Mouse (Mus musculus): ENCODE data around the gene Ndufs7.
A peak's percentile ranks its signal among the peaks of the same experiment; 100 is the strongest.

Ndufs7 gene

DNA sequence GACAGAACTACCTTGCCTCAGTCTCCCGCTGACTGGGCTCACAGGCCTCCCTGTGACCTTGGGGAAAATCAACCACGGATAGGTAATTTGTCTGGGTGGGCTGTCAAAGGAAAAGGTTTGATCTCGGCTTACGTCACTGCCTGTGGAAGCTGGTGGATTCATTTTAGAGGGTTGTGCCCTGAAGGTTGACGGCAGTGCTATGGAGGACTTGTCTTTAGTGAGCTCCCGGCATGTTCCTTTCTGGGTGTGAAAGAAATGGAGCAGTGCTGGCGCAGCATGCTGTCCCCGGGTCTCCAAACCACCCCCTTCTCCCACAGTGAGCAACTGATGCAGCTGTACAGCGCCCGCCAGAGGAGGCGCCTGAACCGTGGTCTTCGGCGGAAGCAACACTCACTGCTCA lies 44.4 kb downstream of the Ndufs7 start:
- DNase-seq (ENCODE audit: low read depth, low spot score), result peak; percentile 30

DNA sequence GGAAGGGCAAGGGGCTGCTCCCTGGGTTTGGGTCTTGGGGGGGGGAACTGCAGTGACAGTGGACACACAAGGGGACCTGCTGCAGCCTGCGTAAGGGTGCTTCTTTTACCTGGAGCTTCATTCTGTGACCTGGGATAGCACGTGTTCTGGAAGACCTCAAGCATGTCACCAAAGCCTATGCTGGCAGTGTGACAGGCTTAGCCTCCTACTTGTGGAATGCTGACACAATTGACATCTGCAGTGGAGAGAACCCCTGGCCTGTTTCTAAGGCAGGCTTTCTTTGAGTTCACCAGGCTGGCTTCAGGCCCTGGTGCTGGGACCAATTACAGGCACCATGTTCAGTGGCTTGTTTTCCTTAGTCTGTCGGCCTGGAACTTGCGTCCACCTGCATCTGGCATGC lies 45.4 kb downstream of the Ndufs7 start:
- DNase-seq (ENCODE audit: low read depth, low spot score), result no peak

DNA sequence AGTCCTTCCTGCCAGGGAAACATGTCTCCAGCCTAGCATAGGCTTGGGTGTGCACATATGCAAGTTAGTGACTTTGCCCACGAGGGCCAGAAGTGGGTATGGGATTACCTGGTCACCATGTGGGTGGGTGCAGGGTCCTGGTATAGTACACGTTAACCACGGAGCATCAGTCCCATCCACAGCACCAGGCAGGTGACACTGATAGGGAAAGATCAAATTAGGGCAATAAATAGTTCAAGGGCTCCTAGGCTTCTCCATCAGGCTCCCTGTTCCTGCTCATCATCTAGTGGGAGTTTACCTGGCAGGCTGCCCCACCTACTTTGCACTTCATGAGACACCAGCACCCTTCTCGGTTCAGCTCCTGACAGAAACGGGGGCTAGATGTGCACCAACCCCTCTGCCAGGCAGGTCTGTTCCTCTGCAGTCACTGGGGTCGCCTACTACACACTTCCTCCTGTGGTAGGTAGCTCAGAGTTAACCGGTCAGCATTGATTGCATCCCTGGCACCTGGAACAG lies 45.9 kb downstream of the Ndufs7 start:
- no peak for DNase-seq (ENCODE audit: low read depth, low spot score)

DNA sequence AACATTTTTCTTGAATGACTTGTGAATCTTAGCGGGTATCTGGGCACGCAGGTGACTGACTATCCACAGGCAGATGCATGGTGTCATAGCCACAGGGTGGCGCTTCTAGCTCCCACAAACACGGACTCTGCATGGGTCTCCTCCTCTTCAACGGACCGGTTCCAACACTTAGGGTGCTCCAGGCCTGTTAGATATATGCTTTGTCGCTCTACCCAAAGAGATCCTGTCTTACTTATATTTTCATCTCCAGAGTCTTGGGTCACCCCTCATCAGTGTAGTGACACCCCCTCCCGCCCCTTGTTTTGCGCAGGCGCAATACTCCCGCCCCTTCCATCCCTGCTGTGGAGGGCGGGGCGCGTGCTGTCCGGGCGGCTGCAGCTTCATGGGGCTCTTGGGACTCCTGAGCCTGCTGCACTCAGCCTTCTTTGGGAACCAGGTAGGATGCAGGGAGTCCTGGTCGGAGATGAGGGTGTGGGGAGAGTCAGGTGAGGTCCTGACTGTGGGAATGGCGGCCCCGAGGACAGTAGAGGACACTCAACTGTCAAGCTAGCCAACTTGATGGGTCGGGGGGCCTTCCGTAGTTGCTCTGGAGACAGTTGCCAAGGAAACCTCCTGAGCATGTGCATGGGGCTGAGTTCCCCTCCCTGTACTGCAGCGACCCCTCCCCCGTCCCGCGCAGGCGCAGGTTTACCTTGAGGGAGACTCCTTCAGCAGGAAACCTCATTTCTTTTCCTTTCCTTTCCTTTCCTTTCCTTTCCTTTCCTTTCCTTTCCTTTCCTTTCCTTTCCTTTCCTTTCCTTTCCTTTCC lies 46.9 kb downstream of the Ndufs7 start, which contains the start of gene Apc2:
TSS of gene Apc2 (plus strand) at position 360 of the 808 bp plus-strand sequence.
- DNase-seq (ENCODE audit: low read depth, low spot score), result peak; percentile 87

DNA sequence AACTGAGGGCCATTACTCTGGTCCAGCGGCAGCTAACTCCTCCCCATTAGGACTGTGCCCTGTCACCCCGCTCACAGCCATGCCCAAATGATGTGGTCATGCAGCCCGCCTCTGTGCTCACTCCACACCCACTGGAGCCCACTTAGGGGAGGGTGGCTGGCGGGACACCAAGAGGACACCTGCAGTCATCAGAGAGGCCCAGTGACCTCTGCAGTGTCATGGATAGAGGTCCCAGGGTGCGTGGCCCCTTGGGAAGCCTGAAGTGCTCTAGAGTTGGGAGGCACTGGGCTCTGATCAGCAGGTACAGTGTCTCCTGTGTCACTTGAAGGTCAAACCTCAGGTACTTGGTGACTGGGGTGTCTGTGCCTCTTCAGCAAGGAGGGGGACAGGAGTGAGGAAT lies 47.9 kb downstream of the Ndufs7 start:
- no peak for DNase-seq (ENCODE audit: low read depth, low spot score)

DNA sequence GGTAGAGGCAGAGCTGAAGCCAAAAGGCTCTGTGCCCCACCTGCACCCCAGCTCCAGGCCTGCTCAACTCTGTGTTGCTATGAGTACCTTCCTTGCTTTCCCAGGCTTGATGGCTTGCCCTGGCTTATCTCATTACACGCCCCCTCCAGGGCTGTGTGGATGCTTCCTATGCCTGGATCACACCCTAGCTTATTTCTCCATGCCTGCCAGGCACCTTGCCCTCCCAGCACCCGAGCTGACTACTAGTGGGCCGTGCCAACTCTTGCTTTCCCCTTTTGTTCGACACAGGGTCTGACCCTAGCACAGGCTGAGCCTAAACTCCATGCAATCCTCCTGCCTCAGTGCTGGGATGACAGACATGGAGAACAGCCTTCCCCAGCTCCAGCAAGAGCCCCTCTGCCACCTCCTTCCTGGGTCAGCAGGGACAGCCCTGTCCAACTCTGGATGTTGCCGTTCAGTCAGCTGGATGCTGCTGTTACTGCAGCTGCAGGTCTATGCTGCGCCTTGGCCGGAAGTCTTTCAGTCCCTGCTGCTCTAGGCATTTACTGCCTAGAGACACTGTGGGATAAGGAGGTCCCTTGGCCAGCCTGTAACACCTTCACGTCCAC lies 48.7 kb downstream of the Ndufs7 start:
- no peak for DNase-seq (ENCODE audit: low read depth, low spot score)

DNA sequence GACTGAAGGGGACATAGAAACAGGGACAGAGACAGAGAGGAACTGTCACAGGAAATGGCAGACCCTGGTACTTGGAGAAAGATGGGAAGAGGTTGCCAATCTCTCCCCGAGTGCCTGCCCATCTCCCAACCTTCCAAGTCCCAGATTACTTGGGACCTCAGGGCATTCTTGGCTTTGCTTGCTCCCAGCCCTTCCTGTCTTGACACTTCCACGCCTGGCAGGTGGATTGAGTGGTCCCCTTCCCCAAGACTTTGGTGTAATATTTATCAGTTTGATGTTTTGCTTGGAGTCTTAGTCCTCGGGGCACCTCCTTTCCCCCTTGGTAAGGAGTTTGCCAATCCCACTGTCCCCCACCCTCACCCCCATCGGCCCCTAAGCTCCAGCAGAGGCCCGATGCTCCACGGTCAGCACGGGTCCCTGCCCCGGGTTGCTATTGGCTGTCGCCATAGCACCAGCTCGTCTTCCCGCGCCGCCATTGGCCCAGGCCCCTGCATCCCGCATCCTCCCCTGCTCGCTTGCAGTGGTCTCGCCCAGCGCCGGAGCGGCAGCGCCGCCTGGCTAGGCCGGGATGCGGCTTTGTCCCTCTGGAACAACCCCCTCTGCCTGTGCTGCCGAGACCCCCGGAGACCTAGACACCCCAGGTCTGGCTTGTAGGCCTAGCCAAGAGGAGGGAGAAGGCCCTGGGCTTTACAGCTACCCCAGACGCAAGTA lies 49.8 kb downstream of the Ndufs7 start:
- DNase-seq (ENCODE audit: low read depth, low spot score), result no peak

DNA sequence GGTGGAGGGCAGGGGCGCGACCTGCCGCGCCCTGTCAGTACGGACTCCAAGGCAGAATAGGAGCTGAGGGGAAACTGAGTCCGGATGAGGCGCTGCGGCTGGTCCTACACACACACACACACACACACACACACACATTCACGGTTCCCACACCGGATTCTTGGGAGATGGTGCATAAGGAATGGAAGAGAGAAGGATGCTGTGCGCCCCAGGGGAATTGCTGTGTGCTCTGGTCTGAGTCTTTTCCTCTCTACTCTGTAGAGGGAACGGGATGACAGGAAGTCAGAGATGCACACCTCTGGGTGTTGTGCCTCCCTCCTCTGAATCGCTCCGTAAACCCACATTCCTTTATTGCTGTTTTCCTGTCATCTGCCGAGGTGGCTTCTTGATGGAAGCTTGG lies 50.4 kb downstream of the Ndufs7 start:
- DNase-seq (ENCODE audit: low read depth, low spot score), result no peak

DNA sequence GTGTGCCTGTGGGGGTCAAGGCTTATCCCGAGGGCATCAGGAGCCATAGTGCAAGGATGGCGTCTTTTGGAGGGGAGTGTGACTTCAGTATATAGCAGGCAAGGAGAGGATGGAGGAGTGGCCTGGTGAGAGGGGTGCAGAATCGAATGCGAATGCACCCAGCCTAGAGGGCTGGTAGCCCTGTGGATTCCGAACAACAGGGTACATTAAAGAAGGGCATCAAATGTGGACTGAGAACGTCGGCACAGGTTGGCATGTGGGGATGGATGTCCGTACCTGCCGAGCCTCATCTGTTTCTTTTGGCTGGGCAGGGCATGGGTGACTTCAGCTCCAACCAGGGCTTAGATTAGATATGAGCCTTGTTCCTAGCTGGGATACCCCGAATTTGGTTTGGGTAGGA lies 50.9 kb downstream of the Ndufs7 start:
- DNase-seq (ENCODE audit: low read depth, low spot score), result no peak

DNA sequence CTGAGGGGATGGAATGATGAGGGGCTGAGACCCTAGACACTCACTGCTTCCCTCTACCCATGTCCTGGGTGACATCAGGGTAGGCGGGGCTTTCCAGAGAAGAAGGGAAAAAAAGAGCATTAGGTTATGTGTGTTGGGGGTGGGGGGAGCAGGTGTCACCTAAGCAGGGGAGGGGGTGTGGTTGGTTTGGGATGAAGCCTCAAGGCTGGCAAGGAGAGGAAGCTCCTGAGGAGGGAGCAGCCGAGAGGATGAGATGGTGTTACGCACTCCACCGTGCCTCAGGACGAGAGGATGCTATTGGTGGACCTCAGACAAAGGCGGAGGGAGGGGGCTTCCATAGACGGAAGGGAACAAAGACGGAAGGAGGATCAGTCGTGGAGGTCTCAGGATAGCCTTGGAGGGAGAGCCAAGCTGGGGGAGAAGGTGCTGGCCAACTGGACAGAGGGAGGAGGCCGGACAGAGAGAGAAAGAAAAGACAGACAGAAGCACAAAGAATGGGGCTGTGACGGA lies 51.8 kb downstream of the Ndufs7 start:
- no peak for DNase-seq (ENCODE audit: low read depth, low spot score)

DNA sequence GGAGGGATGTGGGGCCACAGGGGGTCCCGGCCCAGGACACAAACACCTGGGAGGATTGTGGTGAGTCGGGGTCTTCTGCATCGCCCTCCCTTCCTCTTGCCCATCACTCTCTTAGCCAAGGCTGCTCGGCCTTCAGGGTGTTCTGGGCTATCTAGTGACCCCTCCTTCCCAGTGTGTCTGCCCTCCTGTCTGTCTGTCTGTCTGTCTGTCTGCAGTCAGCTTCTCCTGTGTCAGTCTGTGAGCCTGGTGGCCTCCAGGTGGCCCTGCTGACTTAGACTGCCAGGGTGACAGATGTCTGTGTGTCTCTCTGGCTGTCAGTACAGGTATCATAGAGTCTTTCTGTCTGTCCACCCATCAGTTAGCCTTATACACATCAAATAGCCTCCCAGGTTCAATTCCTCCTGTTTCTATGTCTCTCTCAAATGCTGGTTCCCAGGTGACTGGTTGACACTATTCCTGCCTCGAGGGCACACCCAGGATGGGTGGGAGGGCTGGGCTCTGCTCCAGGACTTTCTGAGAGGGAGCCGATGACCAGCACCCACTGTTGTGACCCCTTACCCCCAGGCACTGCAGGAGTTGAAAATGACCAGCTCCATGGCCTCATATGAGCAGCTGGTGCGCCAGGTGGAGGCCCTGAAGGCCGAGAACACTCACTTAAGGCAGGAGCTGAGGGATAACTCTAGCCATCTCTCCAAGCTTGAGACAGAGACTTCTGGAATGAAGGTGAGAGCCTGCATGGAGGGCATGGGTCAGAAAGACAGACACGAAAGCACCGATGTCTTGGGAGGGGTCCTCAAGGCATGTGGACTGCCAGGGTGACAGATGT lies 52.5 kb downstream of the Ndufs7 start:
- no peak for DNase-seq (ENCODE audit: low read depth, low spot score)

DNA sequence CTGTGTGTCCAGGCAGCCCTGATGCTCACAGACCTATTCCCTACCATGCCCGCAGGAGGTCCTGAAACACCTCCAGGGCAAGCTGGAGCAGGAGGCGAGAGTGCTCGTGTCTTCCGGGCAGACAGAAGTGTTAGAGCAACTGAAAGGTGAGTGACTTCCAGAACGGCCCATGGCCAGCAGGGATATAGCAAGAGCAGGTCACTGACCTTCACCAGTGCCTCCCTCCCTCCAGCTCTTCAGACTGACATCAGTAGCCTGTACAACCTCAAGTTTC lies 53.1 kb downstream of the Ndufs7 start:
- no peak for DNase-seq (ENCODE audit: low read depth, low spot score)

DNA sequence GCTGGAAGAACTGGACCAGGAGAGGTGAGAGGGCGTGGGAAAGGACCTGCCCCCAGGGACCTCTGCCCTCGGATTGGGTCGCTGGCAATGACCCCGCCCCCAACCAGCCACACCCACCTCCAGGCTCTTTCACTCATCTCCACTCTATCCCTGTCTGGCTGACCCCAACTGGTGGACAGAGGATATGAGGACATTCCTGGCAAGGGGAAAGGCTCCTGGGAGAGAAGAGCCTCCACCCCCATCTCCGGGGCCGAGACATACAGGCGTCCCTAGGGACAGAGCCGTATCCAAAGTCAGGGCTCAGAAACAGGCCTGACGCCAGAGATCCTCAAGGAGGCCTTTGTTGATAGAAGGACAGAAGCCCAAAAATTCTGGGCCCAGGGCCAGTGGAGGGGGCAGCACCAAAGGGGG lies 53.6 kb downstream of the Ndufs7 start:
- DNase-seq (ENCODE audit: low read depth, low spot score), result no peak

DNA sequence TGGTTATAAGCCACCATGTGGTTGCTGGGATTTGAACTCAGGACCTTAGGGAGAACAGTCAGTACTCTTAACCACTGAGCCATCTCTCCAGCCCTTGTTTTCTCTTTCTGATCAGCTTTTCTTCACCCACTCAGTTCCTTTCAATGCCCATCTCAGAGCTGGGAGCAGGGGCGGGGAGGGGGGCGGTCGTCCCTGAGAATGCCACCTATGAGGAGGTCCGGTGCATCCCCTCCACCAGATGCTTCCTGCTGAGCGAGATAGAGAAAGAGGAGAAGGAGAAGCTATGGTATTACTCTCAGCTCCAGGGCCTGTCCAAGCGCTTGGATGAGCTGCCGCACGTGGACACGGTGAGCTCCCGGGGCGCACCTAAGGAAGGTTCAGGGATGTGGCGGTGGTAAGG lies 55.5 kb downstream of the Ndufs7 start:
- no peak for DNase-seq (ENCODE audit: low read depth, low spot score)

DNA sequence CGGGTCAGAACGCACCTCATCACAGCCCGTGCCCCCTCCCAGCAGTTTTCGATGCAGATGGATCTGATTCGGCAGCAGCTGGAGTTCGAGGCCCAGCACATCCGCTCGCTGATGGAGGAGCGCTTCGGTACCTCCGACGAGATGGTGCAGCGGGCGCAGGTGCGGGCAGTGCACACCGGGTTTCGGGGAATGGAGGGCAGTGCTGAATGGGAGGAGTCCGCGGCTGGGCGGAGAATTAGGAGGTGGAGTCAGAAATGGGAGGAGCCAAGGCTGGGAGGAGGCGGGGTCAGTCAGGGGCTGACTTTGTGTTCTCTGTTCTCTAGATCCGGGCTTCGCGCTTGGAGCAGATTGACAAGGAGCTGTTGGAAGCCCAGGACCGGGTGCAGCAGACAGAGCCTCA lies 55.9 kb downstream of the Ndufs7 start:
- DNase-seq (ENCODE audit: low read depth, low spot score), result peak; percentile 64

All from CD4-positive, CD25-positive, alpha-beta regulatory T cell, adult 2 months (primary cell).